Mouse (Mus musculus): ENCODE results near the gene Runx1. TPM values are rescaled to one million over a fixed set of nuclear protein-coding genes. Genes with fewer than 3 reads are reported as not detected.

Runx1 gene
- total and polyA plus RNA-seq, 3 experiments = 3.1 to 10.9 (median 4.7) TPM

- H3K79me2 ChIP-seq (replicated peaks; ENCODE audit: control insufficient read depth, extremely low read depth, insufficient read depth, poor library complexity, severe bottlenecking) = no peaks in the 10 kb centered on the region
- H3K36me3 ChIP-seq (replicated peaks in 1 of 2; ENCODE audit: control insufficient read depth in 1 of 2, insufficient read depth in 1 of 2, low read length in 1 of 2) = peaks cover 0 to 52% of the 10 kb centered on the region in 2 experiments
- no peak overlapping the region for H3K9ac ChIP-seq (ENCODE audit: insufficient read depth, low read depth)
- dilution Hi-C loops (cut with MboI; ENCODE audit: extremely low pct_ligation_motif_present, extremely low pct_unique_long_range_greater_than_20kb, low sequenced_read_pairs) = no loop called here
- no peak overlapping the region for H3K27ac ChIP-seq (ENCODE audit: insufficient read depth, low read depth)
- H3K27me3 ChIP-seq (replicated peaks) = no peaks in the 10 kb centered on the region
- peaks cover 9 to 36% of the 10 kb centered on the region in 2 experiments for H3K4me1 ChIP-seq (ENCODE audit: control insufficient read depth in 1 of 2, insufficient read depth in 2 of 2)
- no peaks in the 10 kb centered on the region for H3K9me3 ChIP-seq (replicated peaks; ENCODE audit: low read length)
- no peak overlapping the region for H3K4me2 ChIP-seq (ENCODE audit: insufficient read depth, low read depth, poor library complexity, severe bottlenecking)
- no peak for DNase-seq (ENCODE audit: extremely low read depth)
- H3K4me3 ChIP-seq (replicated peaks in 1 of 3; ENCODE audit: low read depth in 2 of 3, low read length in 2 of 3, poor library complexity in 1 of 3) = no peak overlapping the region
- in situ Hi-C loops (cut with MboI; ENCODE audit: low pct_ligation_motif_present, low pct_unique_long_range_greater_than_20kb, low sequenced_read_pairs) = no loop called here
- TF ChIP-seq SIN3A (IDR thresholded peaks at IDR 0.05; ENCODE audit: low read length) (no peak), IRF4 (IDR thresholded peaks at IDR 0.05; ENCODE audit: low read depth, low read length) (no peak), ZKSCAN1 (IDR thresholded peaks at IDR 0.05; ENCODE audit: borderline replicate concordance, low read depth, low read length) (no peak), MAFK (IDR thresholded peaks at IDR 0.05; ENCODE audit: insufficient replicate concordance, low read length) (no peak), UBTF (IDR thresholded peaks at IDR 0.05; ENCODE audit: low read depth, low read length) (no peak), NRF1 (IDR thresholded peaks at IDR 0.05; ENCODE audit: low read depth, low read length) (no peak), RCOR1 (conservative IDR thresholded peaks at IDR 0.05; ENCODE audit: low read depth, low read length) (no peak), TBP (conservative IDR thresholded peaks at IDR 0.05; ENCODE audit: low read depth, low read length) (no peak), USF2 (conservative IDR thresholded peaks at IDR 0.05; ENCODE audit: low read depth, low read length) (no peak), ZMIZ1 (IDR thresholded peaks at IDR 0.05; ENCODE audit: low read depth, low read length) (no peak), MAX (IDR thresholded peaks at IDR 0.05; ENCODE audit: low read length) (no peak)
These were observed 68.4 kb downstream of the Runx1 start for GRCm38 (mm10) chr16:92757564-92757963.

- no peak overlapping the region for H3K9ac ChIP-seq (ENCODE audit: insufficient read depth, low read depth)
- no peak overlapping the region for H3K4me2 ChIP-seq (ENCODE audit: insufficient read depth, low read depth, poor library complexity, severe bottlenecking)
- H3K36me3 ChIP-seq (replicated peaks in 1 of 2; ENCODE audit: control insufficient read depth in 1 of 2, insufficient read depth in 1 of 2, low read length in 1 of 2) = peaks cover 0 to 48% of the 10 kb centered on the region in 2 experiments
- H3K9me3 ChIP-seq (replicated peaks; ENCODE audit: low read length) = no peaks in the 10 kb centered on the region
- in situ Hi-C loops (cut with MboI; ENCODE audit: low pct_ligation_motif_present, low pct_unique_long_range_greater_than_20kb, low sequenced_read_pairs) = no loop called here
- no peak overlapping the region for H3K4me3 ChIP-seq (replicated peaks in 1 of 3; ENCODE audit: low read depth in 2 of 3, low read length in 2 of 3, poor library complexity in 1 of 3)
- no peaks in the 10 kb centered on the region for H3K27me3 ChIP-seq (replicated peaks)
- TF ChIP-seq USF2 (conservative IDR thresholded peaks at IDR 0.05; ENCODE audit: low read depth, low read length) = no peak
- TF ChIP-seq IRF4 (IDR thresholded peaks at IDR 0.05; ENCODE audit: low read depth, low read length) = no peak
- no peak for TF ChIP-seq MEF2A (IDR thresholded peaks at IDR 0.05; ENCODE audit: borderline replicate concordance, low read depth, low read length)
- TF ChIP-seq ETS1 (conservative IDR thresholded peaks at IDR 0.05; ENCODE audit: low read depth, low read length) = no peak
- no peak for TF ChIP-seq HCFC1 (IDR thresholded peaks at IDR 0.05; ENCODE audit: low read depth, low read length)
- TF ChIP-seq UBTF (IDR thresholded peaks at IDR 0.05; ENCODE audit: low read depth, low read length) = no peak
- TF ChIP-seq JUN (IDR thresholded peaks at IDR 0.05; ENCODE audit: insufficient read depth, low read depth, low read length) = no peak
- no peak for TF ChIP-seq POLR2AphosphoS2 (IDR thresholded peaks at IDR 0.05; ENCODE audit: low read depth, low read length)
- TF ChIP-seq ZMIZ1 (IDR thresholded peaks at IDR 0.05; ENCODE audit: low read depth, low read length) = no peak
- no peak for TF ChIP-seq USF1 (IDR thresholded peaks at IDR 0.05; ENCODE audit: low read depth, low read length)
- DNase-seq (ENCODE audit: extremely low read depth) = no peak
- dilution Hi-C loops (cut with MboI; ENCODE audit: extremely low pct_ligation_motif_present, extremely low pct_unique_long_range_greater_than_20kb, low sequenced_read_pairs) = no loop called here
- H3K27ac ChIP-seq (ENCODE audit: insufficient read depth, low read depth) = no peak overlapping the region
- H3K4me1 ChIP-seq (ENCODE audit: control insufficient read depth in 1 of 2, insufficient read depth in 2 of 2) = peaks cover 3 to 14% of the 10 kb centered on the region in 2 experiments
- no peaks in the 10 kb centered on the region for H3K79me2 ChIP-seq (replicated peaks; ENCODE audit: control insufficient read depth, extremely low read depth, insufficient read depth, poor library complexity, severe bottlenecking)
These were observed 72.0 kb downstream of the Runx1 start for GRCm38 (mm10) chr16:92753944-92754343.
